Mouse (Mus musculus) olfactory bulb, adult 2 months (tissue): ENCODE measurements around the gene Cdk15. TPM values are rescaled to one million over a fixed set of nuclear protein-coding genes. Genes with fewer than 3 reads are reported as not detected.

Experiments
- H3K27ac ChIP-seq: fragments of 200-500 bp; 2 replicates; pipeline ENCODE4 v1.5.1; 2012; ENCODE audit warnings: low read depth, low read length; ENCODE audit not compliant: insufficient read depth
- H3K4me1 ChIP-seq: fragments of 200-500 bp; 2 replicates; pipeline ENCODE4 v1.6.1; 2012; ENCODE audit warnings: low read length; ENCODE audit not compliant: control insufficient read depth, insufficient read depth
- H3K4me3 ChIP-seq: fragments of 200-500 bp; 2 replicates; pipeline ENCODE4 v1.5.1; 2012; ENCODE audit warnings: mild to moderate bottlenecking, low read depth, low read length, moderate library complexity; ENCODE audit not compliant: insufficient read depth
- CTCF ChIP-seq: fragments of 200-500 bp; IDR thresholded peaks from 2 replicates; pipeline ENCODE4 v1.5.1; 2012; ENCODE audit warnings: low read depth, mild to moderate bottlenecking, low read length, moderate library complexity; ENCODE audit not compliant: insufficient read depth
- POLR2A ChIP-seq: fragments of 200-500 bp; IDR thresholded peaks from 2 replicates; pipeline ENCODE4 v1.6.1; 2012; ENCODE audit warnings: mild to moderate bottlenecking, low read depth, low read length, moderate library complexity; ENCODE audit not compliant: insufficient read depth
- WGBS: fragments of 180-500 bp; shearing (Covaris S2); methylation state at CpG from one replicate; pipeline ENCODE4 v1.1.7; 2018; 5-methylcytosine and 5-hydroxymethylcytosine counted together
- polyA plus RNA-seq: library from polyadenylated mRNA; stranded (reverse); fragments of >200 nt; gene quantifications from 2 replicates; pipeline ENCODE4 v1.2.4, GENCODE M21; 2012; ENCODE audit warnings: low replicate concordance; ENCODE audit not compliant: missing spikeins, insufficient read depth, insufficient read length

Cdk15 gene
- polyA plus RNA-seq, 1 experiment: not detected

- no peak overlapping the region for H3K4me3 ChIP-seq
- no peak overlapping the region for H3K27ac ChIP-seq
- TF ChIP-seq CTCF: no peak
- TF ChIP-seq POLR2A: no peak
- H3K4me1 ChIP-seq: no peaks in the 10 kb centered on the region
- WGBS: 87% methylated on average over 4 of the region's 4 CpGs
Measured at GRCm38 (mm10) chr1:59361966-59362365, 105.3 kb downstream of the Cdk15 start.

GRCm38 (mm10) chr1:59364463-59365040 is 107.8 kb downstream of the Cdk15 start:
- Histone ChIP-seq H3K4me1 (no peaks in the 10 kb centered on the region), H3K4me3 (no peak overlapping the region), H3K27ac (no peak overlapping the region)
- 88% methylated on average over 9 of the region's 9 CpGs for WGBS
- TF ChIP-seq POLR2A (no peak), CTCF (no peak)

GRCm38 (mm10) chr1:59367928-59368648 is 111.4 kb downstream of the Cdk15 start:
- TF ChIP-seq CTCF (no peak), POLR2A (no peak)
- no peak overlapping the region for H3K4me3 ChIP-seq
- 74% methylated on average over 13 of the region's 13 CpGs for WGBS
- no peak overlapping the region for H3K27ac ChIP-seq
- no peaks in the 10 kb centered on the region for H3K4me1 ChIP-seq

GRCm38 (mm10) chr1:59368649-59369319 is 112.1 kb downstream of the Cdk15 start:
- WGBS: 85% methylated on average over 10 of the region's 10 CpGs
- Histone ChIP-seq H3K27ac (no peak overlapping the region), H3K4me3 (no peak overlapping the region), H3K4me1 (no peaks in the 10 kb centered on the region)
- no peak for TF ChIP-seq POLR2A
- no peak for TF ChIP-seq CTCF

- 81% methylated on average over 7 of the region's 7 CpGs for WGBS
- no peaks in the 10 kb centered on the region for H3K4me1 ChIP-seq
- TF ChIP-seq POLR2A (no peak), CTCF (no peak)
- H3K27ac ChIP-seq: no peak overlapping the region
- no peak overlapping the region for H3K4me3 ChIP-seq
Measured at GRCm38 (mm10) chr1:59369320-59369685, 112.6 kb downstream of the Cdk15 start.

GRCm38 (mm10) chr1:59370355-59370950 is 113.7 kb downstream of the Cdk15 start:
- H3K4me1 ChIP-seq: no peaks in the 10 kb centered on the region
- TF ChIP-seq CTCF (no peak), POLR2A (no peak)
- H3K27ac ChIP-seq: no peak overlapping the region
- no peak overlapping the region for H3K4me3 ChIP-seq

- Histone ChIP-seq H3K4me1 (0 out of 2 replicates have a peak, but pooled peaks cover 4% of the 10 kb centered on the region), H3K4me3 (no peak overlapping the region), H3K27ac (no peak overlapping the region)
- TF ChIP-seq POLR2A (no peak), CTCF (no peak)
- WGBS: 32% methylated on average over 13 of the region's 13 CpGs
Measured at GRCm38 (mm10) chr1:59376021-59376548, 119.4 kb downstream of the Cdk15 start.

- H3K4me1 ChIP-seq: 0 out of 2 replicates have a peak, but pooled peaks cover 4% of the 10 kb centered on the region
- 40% methylated on average over 3 of the region's 3 CpGs for WGBS
- H3K27ac ChIP-seq: no peak overlapping the region
- no peak overlapping the region for H3K4me3 ChIP-seq
- no peak for TF ChIP-seq POLR2A
- TF ChIP-seq CTCF: no peak
Measured at GRCm38 (mm10) chr1:59376557-59376956, 119.9 kb downstream of the Cdk15 start.
